Mouse (Mus musculus) frontal cortex, postnatal 25 days (tissue): Measurements from ENCODE around the gene Rab17.

ENCODE experiments used
- DNase-seq, 2 experiments: peaks; one replicate each; pipeline ENCODE4 v3.0.0; 2022; ENCODE audit warnings: low spot score in 2 of 2

Rab17 gene

GRCm38 (mm10) chr1:90928575-90928934 lies 40.9 kb downstream of the Rab17 start:
- peak; percentile 80 to 81 for DNase-seq

DNA sequence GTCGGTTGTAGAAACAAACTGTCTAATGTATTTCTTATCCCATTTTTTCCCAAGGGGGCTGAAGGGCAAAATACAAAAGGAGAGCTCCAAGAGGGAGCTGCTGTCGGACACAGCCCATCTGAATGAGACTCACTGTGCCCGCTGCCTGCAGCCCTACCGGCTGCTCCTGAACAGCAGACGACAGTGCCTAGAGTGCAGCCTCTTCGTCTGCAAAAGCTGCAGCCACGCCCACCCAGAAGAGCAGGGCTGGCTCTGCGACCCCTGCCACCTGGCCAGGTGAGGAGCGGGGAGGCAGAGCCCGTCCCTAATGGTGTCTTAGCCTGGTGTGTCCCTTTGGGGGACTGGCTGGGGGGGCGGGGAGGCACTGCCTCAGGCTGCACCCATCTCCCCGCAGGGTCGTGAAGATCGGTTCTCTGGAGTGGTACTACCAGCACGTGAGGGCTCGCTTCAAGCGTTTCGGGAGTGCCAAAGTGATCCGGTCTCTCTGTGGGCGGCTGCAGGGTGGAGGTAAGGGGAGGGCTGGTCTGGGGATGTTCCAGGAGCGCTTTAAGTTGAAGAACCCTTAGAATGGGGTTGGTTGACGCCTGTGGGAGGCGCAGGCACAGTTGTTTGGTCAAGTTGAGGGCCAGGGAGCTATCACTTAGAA lies 41.4 kb downstream of the Rab17 start:
- no peak for DNase-seq

DNA sequence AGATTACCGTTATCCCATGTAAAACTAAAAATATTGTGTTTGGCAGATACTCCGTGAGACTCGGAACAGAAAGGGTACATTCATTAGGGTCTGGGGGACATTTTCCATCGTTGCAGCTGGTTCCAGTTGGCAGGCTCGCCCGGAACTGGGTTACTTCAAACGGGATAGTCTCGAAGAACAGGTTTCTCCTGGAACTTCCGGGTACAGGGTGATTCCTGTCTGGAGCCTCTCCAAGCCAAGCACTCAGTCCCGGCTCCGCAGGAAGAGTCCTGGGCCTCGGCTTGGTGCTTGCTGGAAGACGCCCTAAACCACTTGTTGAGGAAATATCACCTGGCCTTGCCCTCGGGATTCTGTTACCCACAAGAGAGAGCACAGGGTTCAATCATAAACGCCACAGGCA lies 42.2 kb downstream of the Rab17 start:
- DNase-seq: no peak

DNA sequence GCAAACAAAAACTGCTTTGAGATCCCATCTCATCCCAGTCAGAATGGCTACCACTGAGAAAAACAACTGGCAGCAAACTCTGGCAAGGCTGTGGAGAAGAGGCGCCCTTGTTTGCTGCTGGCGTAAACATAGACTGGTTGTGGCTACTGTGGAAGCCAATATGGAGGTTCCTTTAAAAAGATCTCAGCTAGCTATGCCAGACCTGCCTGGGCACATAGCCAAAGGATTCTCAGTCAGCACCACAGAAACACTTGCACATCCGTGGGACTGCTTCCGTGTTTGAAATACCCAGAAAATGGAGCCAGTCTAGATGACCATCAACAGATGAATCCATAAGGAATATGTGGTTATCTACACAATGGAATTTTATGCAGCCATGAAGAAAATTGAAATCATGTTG lies 43.4 kb downstream of the Rab17 start:
- no peak for DNase-seq

DNA sequence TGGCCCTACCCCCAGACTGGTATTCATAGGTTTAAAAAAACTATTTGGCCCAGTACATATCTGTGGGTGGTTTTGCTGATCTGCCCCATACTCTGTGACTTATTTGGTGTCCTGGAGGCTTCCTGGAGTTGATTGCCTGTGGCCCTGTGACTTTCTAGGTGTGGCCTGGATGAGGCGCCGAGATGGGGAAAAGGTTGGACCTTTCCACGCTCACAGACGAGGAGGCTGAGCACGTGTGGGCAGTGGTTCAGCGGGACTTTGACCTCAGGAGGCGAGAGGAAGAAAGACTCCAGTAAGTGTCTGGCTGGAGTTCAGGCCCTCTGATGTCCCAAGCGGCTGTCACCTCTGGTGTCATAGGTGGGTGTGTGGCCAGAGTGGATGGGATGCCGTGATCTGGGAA lies 47.8 kb downstream of the Rab17 start:
- no peak for DNase-seq

GRCm38 (mm10) chr1:90917509-90917908 lies 52.0 kb downstream of the Rab17 start:
- DNase-seq: no peak

DNA sequence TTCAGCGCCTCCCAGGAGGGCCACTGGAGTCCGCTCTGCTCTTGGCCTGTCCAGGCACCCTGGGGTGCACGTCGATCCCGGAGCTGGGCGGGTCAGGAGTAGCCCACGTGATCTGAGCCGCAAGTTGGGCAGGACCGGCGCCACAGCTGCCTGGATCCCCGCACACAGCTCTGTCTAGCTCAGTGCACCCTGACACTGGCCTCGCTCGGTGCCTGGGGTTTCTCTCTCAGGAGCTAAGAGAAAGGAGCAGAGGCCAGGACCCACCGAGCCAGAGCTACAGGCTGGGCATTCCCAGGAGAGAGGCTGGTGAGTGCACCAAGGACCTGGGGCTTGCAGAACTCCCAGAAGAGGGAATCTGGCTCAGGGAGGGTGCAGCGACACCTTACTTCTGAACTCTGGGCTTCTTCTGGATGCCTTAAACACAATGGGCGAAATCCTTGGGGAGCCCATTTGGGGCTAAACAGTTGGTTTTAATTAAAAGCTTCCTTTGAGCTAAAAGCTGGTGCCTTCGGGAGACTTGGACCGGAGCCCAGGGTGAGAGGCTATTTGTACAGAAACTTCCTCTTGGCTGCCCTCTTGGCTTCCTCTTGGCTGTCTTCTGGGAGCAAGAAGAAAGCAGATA lies 54.4 kb downstream of the Rab17 start, which contains the start of gene Mlph:
Gene Mlph, plus strand, starts transcription at position 138 of the 622 bp plus-strand sequence.
- DNase-seq: no peak

- no peak for DNase-seq
These were observed 56.2 kb downstream of the Rab17 start for GRCm38 (mm10) chr1:90913231-90913630.

- DNase-seq: no peak
These were observed 59.8 kb downstream of the Rab17 start for GRCm38 (mm10) chr1:90909631-90910152.

- no peak for DNase-seq
These were observed 60.3 kb downstream of the Rab17 start for GRCm38 (mm10) chr1:90909161-90909560.
